Mouse (Mus musculus) erythroblast, embryonic 14.5 days (primary cell): Measurements from ENCODE around the gene Metrnl. TPM values are rescaled to one million over a fixed set of nuclear protein-coding genes. Genes with fewer than 3 reads are reported as not detected.

Source experiments
- H3K27me3 ChIP-seq: 2 replicates; pipeline ENCODE4 v1.6.1; 2012; ENCODE audit warnings: inconsistent platforms; ENCODE audit not compliant: control insufficient read depth
- H3K36me3 ChIP-seq: 2 replicates; pipeline ENCODE4 v1.6.1; 2012; ENCODE audit warnings: mild to moderate bottlenecking, inconsistent platforms; ENCODE audit not compliant: control insufficient read depth
- H3K4me1 ChIP-seq: 2 replicates; pipeline ENCODE4 v1.6.1; 2012; ENCODE audit warnings: inconsistent platforms; ENCODE audit not compliant: control insufficient read depth
- H3K4me3 ChIP-seq: replicated peaks from 2 replicates; pipeline ENCODE3; 2012; ENCODE audit warnings: moderate library complexity, mild to moderate bottlenecking, inconsistent platforms
- H3K9me3 ChIP-seq: 2 replicates; pipeline ENCODE4 v1.6.1; 2012; ENCODE audit warnings: low read length, inconsistent platforms, mixed read lengths; ENCODE audit not compliant: control insufficient read depth
- GATA1 ChIP-seq: IDR thresholded peaks from 2 replicates; pipeline ENCODE4 v1.6.1; 2012; ENCODE audit warnings: low read length, inconsistent platforms, mixed read lengths
- TAL1 ChIP-seq: IDR thresholded peaks from 3 replicates; pipeline ENCODE4 v1.6.1; 2012; ENCODE audit warnings: low read length, inconsistent platforms, mixed read lengths
- polyA plus RNA-seq: library from polyadenylated mRNA; stranded (reverse); fragments of >175 nt; gene quantifications from 2 replicates; pipeline ENCODE4 v1.2.3, GENCODE M21; 2012

The Metrnl gene
- polyA plus RNA-seq, 1 experiment = 0.05 TPM

DNA sequence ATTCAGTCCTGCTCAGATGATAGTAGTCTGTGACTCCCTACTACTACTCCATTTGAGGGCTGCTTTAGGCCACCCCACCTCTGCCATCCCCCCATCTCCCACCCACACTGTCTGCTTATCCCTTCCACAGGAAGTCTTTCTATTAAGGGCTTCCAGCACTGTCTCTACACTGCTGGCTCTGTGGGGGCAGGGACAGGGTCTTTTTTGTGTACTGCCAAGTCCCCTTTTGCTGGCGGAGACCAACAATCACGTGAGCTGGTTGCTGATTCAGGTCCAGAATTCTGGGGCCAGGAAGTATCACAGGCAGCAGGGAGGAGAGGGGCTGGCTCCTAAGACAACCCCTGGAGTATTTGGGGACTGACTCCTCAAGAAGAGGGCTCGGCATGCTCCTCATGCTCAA, 18.1 kb upstream of the Metrnl start:
- H3K36me3 ChIP-seq = no peaks in the 10 kb centered on the region
- H3K9me3 ChIP-seq = no peaks in the 10 kb centered on the region
- no peak overlapping the region for H3K4me3 ChIP-seq
- no peak for TF ChIP-seq TAL1
- TF ChIP-seq GATA1 = no peak
- H3K27me3 ChIP-seq = no peaks in the 10 kb centered on the region
- H3K4me1 ChIP-seq = no peaks in the 10 kb centered on the region

DNA sequence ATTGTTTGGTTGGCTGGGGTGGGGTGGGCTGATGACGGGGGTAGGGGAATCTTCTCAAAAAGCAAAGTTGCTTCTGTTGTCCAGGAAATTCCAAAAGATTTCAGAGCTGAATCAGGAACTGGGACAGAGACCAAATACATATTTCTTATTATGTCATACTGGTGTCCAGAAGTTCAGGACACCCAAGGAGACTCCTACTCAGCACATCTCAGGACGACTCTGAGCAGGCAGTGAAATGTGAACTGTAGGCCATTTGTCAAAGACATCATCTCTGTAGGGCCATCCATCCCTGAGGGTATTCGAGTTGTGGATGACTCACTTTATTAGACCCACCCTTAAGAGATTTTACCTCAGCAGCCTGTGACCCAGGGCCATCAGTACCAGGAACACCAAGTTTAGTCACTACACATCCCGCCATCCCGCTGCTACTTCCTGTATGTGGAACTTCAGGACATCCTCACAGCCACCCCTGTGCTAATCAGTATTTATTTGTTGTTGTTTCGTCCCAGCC, 15.8 kb upstream of the Metrnl start:
- TF ChIP-seq TAL1 (no peak), GATA1 (no peak)
- Histone ChIP-seq H3K4me3 (no peak overlapping the region), H3K27me3 (no peaks in the 10 kb centered on the region), H3K9me3 (no peaks in the 10 kb centered on the region), H3K4me1 (no peaks in the 10 kb centered on the region), H3K36me3 (no peaks in the 10 kb centered on the region)

DNA sequence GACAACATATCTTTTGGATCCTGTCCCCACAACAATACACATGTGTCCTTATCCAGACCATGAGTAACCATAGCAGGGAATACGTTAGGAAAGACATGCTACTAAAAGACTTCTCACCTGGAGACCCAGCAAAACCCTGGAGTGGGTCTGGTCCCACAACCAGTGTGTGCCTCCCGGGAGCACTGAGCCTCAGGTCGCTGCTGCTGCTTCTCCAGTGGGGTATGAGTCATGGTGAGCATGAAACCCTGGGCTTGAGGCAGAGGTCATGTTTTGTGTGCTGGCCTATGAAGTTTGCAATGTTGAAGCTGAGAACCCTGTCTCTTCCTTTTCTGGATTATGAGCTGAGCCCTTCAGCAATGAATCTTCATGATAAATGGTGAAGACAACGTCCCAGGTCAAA, 15.3 kb upstream of the Metrnl start:
- Histone ChIP-seq H3K4me1 (no peaks in the 10 kb centered on the region), H3K4me3 (no peak overlapping the region), H3K36me3 (no peaks in the 10 kb centered on the region), H3K27me3 (no peaks in the 10 kb centered on the region), H3K9me3 (no peaks in the 10 kb centered on the region)
- no peak for TF ChIP-seq TAL1
- TF ChIP-seq GATA1 = no peak

- Histone ChIP-seq H3K36me3 (no peaks in the 10 kb centered on the region), H3K4me1 (no peaks in the 10 kb centered on the region), H3K9me3 (no peaks in the 10 kb centered on the region), H3K4me3 (no peak overlapping the region), H3K27me3 (no peaks in the 10 kb centered on the region)
- no peak for TF ChIP-seq GATA1
- no peak for TF ChIP-seq TAL1
Observed at GRCm38 (mm10) chr11:121686674-121687073, 14.7 kb upstream of the Metrnl start.

- H3K4me3 ChIP-seq = no peak overlapping the region
- no peaks in the 10 kb centered on the region for H3K9me3 ChIP-seq
- TF ChIP-seq TAL1 (no peak), GATA1 (no peak)
- no peaks in the 10 kb centered on the region for H3K36me3 ChIP-seq
- H3K4me1 ChIP-seq = no peaks in the 10 kb centered on the region
- H3K27me3 ChIP-seq = no peaks in the 10 kb centered on the region
Observed at GRCm38 (mm10) chr11:121688024-121688423, 13.3 kb upstream of the Metrnl start.

GRCm38 (mm10) chr11:121695304-121696064, 5.9 kb upstream of the Metrnl start:
- no peak overlapping the region for H3K4me3 ChIP-seq
- H3K27me3 ChIP-seq = peaks cover under 1% of the 10 kb centered on the region; the same call in 1 of the 2 replicates
- no peaks in the 10 kb centered on the region for H3K4me1 ChIP-seq
- H3K36me3 ChIP-seq = no peaks in the 10 kb centered on the region
- TF ChIP-seq TAL1 (no peak), GATA1 (no peak)
- H3K9me3 ChIP-seq = no peaks in the 10 kb centered on the region

GRCm38 (mm10) chr11:121697271-121697670, 4.1 kb upstream of the Metrnl start:
- TF ChIP-seq GATA1 (no peak), TAL1 (no peak)
- Histone ChIP-seq H3K27me3 (peaks cover 18% of the 10 kb centered on the region), H3K9me3 (no peaks in the 10 kb centered on the region), H3K4me1 (peaks cover 5% of the 10 kb centered on the region), H3K4me3 (no peak overlapping the region), H3K36me3 (no peaks in the 10 kb centered on the region)

GRCm38 (mm10) chr11:121698381-121698955, 2.9 kb upstream of the Metrnl start:
- no peak overlapping the region for H3K4me3 ChIP-seq
- H3K36me3 ChIP-seq = no peaks in the 10 kb centered on the region
- TF ChIP-seq TAL1 = no peak
- no peak for TF ChIP-seq GATA1
- H3K27me3 ChIP-seq = peaks cover 30% of the 10 kb centered on the region
- no peaks in the 10 kb centered on the region; the same call in 1 of the 2 replicates for H3K9me3 ChIP-seq
- H3K4me1 ChIP-seq = peaks cover 14% of the 10 kb centered on the region

DNA sequence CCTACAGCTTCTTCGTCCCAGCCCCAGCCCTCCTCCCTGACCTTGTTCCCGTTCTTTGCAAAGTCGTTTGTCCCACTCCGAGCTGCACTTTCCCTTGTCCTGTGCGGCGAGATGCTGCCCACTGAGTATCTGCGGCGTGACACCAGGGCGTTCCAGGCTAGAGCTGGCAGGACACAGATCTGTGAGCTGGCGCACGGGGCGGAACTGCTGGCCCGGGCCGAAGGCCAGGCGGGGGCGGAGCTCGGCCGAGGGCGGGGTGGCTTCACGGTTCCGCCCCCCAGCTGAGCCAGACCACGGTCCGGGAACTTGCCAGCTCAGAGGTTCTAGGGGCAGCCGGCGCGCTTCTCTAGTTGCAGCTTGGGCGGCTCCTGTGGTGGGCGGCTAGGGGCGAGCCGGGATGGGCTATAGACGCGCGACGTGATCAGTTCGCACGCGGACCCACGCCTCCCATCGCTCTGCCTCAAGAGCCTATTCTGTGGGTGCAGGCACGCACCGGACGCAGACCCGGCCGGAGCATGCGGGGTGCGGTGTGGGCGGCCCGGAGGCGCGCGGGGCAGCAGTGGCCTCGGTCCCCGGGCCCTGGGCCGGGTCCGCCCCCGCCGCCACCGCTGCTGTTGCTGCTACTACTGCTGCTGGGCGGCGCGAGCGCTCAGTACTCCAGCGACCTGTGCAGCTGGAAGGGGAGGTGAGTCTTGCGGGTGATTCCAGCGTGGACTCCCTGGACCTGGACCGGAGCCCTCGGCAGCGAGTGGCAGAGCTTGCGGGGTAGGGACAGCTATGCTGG, 959 bp downstream of the Metrnl start:
- peaks cover 56% of the 10 kb centered on the region for H3K27me3 ChIP-seq
- H3K4me3 ChIP-seq = peak overlapping the region; percentile 52
- peaks cover 14% of the 10 kb centered on the region for H3K4me1 ChIP-seq
- H3K9me3 ChIP-seq = no peaks in the 10 kb centered on the region; the same call in 1 of the 2 replicates
- no peak for TF ChIP-seq GATA1
- TF ChIP-seq TAL1 = no peak
- no peaks in the 10 kb centered on the region for H3K36me3 ChIP-seq
